Mouse (Mus musculus): ENCODE data around the gene Vwa5a.

Gene Vwa5a

DNA sequence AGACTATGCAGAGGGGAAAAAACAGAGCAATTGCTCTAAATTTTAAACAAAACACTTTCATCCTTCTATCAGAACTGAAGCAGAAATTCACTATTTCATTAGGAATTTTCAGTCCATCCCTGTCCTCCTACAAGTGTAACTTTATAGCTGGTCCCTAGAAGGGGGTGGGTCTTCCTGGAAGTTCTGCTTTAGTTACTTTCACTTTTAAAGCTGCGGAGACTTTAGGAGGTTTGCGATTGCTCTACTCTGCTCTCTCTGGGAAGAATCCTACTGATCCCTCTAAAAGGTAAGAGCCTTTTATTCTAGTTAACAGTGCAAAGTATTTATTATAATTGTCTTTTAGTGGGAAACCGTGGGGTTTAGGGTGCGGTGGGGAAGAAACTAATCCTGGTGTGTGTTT is at the start of gene Vwa5a:
Gene Vwa5a (plus strand): TSS at position 167 of the 400 bp plus-strand sequence.
- no peak for DNase-seq (ENCODE audit: low spot score)

DNA sequence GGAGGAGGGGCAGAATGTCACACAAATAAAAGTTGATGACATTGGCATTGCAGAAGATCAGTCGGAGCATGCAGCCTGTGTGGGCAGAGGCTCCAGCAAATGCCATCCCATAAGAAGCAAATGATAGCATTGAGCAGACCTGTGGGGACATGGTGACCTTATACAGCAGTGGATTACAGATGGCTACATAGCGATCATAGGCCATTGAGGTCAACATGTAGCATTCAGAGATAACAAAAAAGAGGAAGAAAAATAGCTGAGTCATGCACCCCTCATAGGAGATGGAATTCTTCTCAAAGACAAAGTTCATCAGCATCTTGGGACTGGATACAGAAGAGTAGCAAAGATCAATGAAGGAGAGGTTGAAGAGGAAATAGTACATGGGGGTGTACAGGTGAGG is 45.2 kb upstream of the Vwa5a start:
- no peak for DNase-seq (ENCODE audit: low spot score)

DNA sequence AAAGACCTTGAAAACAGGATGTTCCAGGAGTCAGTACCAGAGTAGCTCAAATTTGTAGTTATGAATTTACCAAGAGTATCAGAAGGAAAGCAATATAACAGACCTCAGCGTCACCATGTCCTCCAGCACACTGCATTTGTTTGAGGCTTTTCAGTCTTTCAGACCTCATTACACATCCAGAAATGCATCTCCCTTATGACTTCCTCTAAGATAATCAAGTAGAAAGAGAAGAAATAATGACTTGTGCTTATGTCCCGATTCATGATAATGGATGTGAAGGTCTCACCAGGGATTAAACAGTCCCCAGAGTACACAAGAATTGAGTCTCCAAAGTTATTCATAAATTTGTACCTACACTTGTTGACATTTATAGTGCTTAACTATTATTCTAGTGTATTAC is 43.6 kb upstream of the Vwa5a start, which contains the start of gene Olfr918:
Gene Olfr918 (minus strand): TSS at position 101 of the 400 bp plus-strand sequence.
- no peak for DNase-seq (ENCODE audit: low spot score)

DNA sequence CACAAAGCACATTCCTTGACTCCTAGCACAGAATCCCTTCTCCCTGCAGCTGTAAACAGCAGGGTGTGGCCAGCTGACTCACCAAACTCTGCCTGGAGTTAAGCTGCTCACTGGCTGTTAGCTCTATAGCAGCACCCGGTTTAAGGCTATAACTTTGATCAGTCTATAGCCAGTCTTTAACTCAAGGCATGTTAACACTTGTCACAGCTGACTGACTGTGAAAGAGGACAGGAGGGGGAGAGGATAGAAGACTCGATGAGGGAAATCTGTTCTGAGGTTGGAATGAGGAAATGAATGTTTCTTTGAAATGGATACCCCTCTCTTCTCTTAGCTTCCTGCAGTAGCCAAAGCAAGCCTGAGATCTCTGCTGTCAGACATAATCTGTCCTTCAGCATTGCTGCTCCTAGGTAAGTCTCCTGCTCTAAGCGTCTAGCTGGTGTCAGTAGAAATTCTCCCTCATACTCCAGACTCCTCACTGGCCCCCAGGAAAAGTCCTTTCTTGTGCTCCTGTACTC is 916 bp downstream of the Vwa5a start:
- DNase-seq (ENCODE audit: low spot score): no peak

DNA sequence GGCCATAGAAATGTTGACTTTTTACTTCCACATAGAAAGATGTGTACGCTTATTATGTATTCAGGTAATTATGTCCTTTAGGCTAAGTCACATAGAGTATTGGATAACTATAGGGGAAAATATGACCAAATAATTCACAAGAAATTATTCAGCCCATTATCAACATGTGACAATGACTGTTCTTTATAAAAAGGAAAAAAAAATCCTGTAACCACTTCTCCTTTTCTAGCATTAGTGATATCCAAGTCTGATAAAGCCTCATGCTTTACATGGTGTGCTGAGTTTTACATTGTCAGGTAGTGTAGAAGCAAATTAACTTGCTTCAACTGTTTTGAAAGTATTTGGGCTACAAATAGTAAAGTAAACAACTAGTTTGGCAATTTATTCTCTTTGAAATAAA is 6.0 kb downstream of the Vwa5a start:
- DNase-seq (ENCODE audit: low spot score): no peak

DNA sequence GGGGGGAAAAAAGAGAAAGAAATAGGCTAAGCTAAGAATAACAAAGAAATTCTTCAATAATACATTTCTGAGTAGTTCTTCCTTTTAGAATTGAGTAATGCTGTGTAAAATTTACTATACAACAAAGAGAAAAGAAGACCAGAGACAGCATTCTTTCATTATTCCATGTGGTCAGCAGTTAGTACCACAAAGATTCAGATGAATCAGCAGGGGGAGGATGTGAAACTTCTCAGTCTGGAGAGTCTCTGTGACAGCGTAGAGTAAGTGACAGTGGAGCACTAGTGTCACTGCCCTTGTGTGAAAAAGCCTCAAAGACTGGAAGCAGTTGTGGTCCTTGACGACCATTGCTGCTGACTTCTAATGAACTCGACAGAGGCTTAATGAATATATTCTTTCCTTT is 10.2 kb downstream of the Vwa5a start:
- DNase-seq (ENCODE audit: low spot score): no peak

DNA sequence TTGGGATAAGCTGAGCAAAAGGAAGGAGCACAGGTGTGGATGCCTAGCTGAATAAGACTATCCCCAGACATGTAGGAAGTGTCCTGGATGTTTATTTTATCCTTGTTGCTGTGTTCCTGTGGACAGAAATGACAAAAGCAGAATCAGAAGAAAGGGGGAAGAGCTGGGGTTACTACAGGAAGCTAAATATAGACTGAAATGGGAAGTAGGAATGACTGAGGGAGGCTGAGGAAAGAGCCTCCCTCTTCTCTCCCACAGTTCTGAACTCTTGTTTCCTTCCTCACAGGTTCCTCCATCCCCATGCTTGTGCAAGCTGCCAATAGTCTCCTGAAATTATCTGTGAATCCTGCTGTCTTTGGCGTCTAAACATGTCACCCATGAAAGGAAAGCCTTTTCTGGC is 23.3 kb downstream of the Vwa5a start:
- no peak for DNase-seq (ENCODE audit: low spot score)

DNA sequence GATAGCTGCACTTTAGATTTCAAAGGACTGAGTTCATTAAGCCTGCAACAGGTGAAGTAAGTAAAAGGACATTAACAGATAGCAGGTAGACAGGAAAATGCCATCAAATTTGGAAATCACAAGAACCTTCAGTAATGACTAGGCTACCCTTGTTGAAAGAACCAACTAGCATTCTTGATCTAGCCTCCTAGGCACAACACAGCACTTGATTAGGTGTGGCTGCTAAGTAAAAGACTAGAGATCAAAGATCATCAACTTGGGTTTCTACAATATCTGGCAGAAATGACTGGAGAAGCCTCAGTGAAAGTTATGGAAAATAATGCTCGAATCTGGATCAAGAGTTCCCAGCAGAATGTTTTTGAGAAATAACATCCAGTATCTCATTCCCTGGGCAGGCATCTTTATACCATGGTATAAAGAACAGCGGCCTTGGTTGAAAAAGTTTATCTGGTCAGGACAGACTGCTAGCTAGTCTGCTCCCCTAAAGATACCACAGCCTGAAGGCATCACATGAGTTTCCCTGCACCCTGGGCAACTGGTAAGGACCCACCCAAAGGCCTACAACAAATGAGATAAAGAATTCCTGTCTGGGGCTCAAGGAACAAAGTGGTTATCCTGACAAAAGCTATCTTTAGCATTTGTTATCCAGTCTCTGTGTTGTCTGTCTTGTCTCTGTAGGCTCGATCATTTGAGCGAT is 26.7 kb downstream of the Vwa5a start:
- no peak for DNase-seq (ENCODE audit: low spot score)

DNA sequence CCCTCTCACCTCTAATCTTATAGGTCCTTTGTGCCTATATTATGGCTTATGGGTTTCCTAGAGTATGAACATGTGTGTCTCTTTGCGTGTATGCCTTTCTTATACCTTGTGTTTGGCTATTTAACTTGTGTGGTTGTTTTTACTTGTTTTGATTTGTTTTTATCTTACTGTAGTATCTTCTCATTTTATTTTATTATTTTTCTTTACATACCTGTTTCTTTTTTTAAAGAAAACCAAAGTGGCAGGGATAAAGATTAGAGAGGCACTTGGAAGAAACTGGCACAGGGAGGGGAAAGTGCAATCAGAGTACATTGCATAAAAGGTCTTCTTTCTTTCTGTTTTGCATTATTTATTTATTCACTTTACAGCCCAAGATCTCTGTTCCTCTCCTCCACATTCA is 33.9 kb downstream of the Vwa5a start, which contains the start of gene Olfr920:
Gene Olfr920 (plus strand): TSS at position 301 of the 400 bp plus-strand sequence.
- no peak for DNase-seq (ENCODE audit: low spot score)

DNA sequence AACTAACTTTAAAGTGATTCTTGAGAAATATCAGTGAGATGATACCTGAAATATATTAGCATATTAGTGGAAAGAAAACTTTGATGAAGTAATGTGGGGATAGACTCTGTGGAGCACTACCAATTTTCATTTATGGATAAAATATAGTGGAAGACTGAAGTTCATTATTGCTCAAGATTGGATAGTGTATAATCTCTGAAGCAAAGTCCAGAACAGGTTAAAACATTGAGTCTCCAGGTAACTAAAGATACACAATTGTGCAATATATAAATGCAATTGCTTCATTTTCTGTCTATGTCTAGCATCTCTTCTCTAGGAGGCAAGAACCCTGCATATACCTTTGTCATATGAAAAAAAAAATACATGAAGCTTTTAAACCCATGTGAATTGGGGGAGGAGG is 54.7 kb downstream of the Vwa5a start, which contains the start of gene Olfr921:
Gene Olfr921 (plus strand): TSS at position 301 of the 400 bp plus-strand sequence.
- DNase-seq (ENCODE audit: low spot score): no peak

DNA sequence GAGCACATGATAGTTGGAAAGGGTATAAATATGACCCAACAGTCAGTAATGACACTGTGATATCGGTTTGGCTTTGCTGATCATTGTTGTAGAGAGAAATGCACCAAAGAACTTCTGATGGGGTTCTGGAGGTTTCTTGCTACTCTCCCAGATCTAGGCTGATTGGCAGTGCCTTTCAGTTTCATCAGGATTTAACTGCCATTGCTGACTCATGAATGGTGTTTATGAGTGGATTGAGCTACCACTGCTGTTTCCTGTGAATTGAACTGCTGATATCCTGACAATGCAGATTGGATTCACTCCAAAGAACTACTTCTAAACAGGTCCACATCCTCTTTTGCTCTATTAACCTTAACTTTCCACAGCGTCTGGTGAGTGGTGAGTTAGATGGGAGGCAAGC is 74.6 kb downstream of the Vwa5a start:
- no peak for DNase-seq (ENCODE audit: low spot score)
